Mouse (Mus musculus) left cerebral cortex, adult 18-20 months (tissue): ENCODE measurements at regions not wholly inside any gene's neighbourhood (a gene's known extent, or its start where the extent isn't known, plus 50 kb on each side); places are given as distances from the start of the nearest gene placed in this dataset.

Experiments
- DNase-seq, 2 experiments: peaks; one replicate each; pipeline ENCODE4 v3.0.0; 2021 to 2022; ENCODE audit warnings: low spot score in 2 of 2, mixed read lengths in 1 of 2

DNA sequence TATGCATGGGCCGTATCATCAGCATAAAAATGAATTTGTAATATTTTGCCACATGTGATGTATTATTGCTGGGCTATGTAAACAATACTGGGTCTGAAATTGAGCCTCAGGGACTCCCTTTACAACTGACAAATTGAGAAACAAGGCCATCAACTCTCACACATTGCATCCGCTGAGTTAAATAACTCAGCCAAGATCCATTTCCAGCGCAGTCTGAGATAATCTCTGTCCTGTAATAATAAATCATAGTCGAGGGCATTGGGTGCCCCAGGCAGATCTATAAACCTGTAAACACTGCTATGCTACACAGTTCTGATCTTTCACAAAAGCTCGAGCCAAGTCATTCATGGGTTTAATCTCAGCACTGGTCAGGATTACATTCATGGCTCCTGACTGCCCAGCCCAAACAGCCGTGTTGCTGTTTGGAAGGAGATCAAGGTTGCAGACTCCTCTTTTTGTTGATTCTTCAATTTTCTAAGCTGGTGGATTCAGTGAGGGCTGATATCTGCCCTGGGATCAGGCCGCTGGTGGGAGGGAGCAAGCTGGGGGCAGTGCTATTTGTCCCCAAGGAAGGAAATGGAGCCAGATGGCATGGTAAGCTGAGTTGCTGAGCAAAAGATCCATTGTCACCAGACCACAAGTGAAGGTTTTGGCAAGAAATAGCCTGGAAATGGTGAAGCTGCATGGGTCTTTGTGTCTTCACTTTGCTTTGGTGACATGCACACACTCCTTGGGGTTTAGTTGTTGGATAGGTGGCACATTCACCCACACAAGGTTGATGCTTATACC, 160.0 kb upstream of the Bmper start:
- DNase-seq = no peak

DNA sequence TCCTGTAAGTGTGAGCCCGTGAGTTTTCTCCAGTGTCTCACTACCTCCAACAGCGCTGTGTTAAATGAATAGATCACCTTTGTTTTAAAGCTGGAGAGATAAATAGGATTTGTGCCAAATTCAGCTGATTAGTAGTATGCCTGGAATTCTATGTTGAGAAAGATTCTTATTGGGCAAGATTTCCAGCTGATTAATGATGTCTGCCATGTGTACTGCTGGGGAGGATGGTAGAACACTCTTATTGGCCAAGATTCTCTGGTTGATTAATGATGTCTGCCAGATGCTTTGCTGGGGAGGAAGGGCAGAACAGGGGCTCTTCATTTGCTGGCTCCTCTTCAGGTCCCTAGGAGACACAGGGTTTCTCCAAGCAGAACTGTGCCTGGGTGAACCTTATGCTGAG, 158.9 kb upstream of the Bmper start:
- no peak for DNase-seq

DNA sequence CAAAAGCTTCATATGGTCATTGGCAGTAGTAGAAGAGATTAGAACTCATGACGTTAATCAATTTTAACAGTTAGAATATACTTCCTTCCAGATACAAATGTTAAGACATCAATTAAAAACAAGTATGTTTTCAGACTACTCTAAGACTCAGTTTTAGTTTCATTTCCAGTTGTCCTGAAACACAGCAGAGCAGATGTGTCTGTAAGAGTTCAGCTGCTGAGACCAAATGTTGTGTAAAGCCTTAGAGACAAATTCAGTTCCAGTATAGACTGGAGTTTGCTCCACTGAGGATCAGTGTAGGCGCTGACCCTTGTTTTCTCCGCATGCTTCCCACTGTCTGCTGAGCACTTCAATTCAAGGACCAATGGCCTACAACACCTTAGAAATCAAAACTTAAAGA, 158.1 kb upstream of the Bmper start:
- DNase-seq = no peak

GRCm38 (mm10) chr9:23068101-23068791, 154.6 kb upstream of the Bmper start:
- DNase-seq = no peak

DNA sequence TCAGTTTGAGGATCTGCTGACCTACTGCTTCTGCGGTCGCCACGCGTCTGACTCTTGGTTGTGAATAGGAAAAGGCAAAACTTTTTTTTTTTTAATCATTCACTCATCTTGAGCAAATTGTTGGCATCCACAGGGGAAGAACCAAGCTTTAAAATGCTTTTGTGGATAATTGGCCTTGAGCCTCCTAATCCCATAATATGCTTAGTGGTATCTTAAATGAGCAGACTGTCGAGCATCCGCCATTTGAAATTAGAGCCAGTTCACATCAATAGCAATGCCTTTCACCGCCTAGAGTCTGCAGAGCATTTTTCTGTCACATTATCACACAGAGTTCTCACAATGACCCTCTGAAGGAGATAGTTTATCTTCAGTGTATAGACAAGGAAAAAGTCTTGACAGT, 153.7 kb upstream of the Bmper start:
- no peak for DNase-seq

- no peak for DNase-seq
These were observed 151.9 kb upstream of the Bmper start for GRCm38 (mm10) chr9:23071006-23071405.

DNA sequence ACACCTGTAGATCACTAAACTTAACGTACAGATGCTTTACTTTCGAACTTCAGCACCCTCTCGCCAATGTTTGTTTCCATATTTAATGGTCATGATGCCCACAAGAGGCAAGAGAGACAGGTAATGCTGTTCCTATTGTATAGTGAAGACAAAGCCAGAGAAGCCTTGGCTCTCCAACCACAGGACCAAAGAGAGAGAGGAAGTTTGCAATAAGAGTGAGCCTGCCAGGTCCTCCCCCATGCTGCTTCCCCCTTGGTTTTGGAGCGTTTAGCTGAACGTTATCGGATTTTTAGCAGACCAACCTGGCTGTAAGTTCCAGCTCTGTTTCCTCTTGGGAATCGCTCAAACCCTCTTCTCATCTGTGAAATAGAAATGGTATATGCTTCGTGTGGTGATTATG, 150.1 kb upstream of the Bmper start:
- no peak for DNase-seq

DNA sequence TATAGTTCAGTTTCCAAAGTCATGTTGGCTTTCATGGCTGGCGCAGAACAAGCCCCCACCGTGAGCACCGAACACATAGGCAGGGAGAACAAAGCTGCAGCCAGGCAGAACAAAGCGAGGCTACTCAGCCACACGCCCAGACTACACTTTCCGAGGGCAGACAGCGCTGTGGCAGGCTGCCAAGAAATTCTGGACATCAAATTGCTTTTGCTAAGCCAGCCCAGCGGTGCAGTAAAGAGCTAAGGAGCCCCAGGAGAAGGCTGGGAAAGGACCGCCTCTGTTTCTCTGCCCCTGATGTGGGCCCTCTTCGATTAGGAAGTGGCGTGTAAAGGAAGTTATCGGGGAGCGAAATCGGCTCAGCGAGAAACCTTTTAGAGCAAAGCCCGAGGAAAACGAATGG, 139.3 kb upstream of the Bmper start:
- peak; percentile 40 to 45 for DNase-seq

DNA sequence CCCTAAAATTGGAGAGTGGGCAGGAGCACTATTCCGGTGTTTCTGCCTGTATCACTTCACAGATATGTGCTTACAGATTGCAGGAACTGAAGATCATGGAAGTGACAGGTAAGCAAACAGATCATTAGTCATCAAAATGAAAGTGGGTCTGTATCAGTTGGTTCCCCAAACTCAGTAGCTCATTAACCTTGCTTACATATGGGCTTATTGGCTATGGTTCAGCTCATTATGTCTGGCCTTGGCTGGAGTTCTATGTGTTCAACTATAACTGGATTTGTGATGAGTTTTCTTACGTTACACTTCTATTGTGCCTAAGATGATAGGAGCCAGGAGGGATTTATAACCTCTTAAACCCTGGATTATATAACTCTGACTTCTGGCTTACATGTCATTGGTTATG, 133.5 kb upstream of the Bmper start:
- no peak for DNase-seq

DNA sequence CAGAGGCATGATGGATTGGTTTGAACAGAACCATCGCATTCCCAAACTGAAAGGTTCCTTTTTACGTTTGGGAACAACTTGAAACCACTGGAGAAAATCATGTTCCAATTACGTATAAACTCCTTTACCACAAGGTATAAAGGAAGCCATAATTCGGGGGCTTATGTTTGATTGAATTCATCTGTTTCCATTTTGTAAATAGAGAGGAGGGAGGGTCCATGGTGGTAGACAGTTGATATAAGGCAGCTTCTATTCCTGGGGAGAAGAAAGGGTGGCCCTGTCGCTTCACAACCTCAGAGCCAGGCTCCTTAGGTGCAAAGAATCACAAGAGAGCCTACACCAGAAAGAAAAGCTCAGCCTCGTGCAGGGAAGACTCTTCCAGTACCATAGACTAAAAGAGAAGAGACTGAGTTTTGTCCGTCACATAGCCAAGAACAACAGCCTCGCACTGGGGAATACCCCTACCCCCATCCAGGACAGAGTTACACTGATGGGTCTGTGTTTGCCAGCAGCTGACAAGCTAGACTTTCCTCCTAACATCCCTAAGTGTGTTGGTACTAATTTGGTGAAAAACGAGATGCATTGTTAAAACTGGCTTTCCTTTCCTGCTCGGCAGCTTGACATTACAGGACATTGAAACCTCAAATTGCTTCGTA, 125.6 kb upstream of the Bmper start:
- no peak for DNase-seq

DNA sequence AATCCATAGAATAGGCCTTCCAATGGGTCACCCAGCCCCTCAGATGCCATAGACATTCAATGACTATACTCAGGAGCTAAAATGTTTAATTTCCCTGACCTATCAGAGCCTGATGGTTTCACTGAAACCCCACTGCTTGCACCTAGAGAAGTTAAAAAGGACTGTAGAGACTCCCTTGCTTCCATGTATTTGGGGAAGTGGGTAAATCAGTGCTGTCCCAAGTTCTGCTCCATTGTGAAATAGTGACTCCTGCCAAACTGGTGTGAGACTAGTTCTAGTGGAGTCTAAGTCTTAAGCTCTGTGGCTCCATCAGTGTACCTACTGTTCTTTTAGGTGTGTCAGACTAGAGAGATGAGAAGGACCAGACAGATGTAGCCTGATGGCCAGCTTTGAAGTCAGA, 121.3 kb upstream of the Bmper start:
- no peak for DNase-seq

DNA sequence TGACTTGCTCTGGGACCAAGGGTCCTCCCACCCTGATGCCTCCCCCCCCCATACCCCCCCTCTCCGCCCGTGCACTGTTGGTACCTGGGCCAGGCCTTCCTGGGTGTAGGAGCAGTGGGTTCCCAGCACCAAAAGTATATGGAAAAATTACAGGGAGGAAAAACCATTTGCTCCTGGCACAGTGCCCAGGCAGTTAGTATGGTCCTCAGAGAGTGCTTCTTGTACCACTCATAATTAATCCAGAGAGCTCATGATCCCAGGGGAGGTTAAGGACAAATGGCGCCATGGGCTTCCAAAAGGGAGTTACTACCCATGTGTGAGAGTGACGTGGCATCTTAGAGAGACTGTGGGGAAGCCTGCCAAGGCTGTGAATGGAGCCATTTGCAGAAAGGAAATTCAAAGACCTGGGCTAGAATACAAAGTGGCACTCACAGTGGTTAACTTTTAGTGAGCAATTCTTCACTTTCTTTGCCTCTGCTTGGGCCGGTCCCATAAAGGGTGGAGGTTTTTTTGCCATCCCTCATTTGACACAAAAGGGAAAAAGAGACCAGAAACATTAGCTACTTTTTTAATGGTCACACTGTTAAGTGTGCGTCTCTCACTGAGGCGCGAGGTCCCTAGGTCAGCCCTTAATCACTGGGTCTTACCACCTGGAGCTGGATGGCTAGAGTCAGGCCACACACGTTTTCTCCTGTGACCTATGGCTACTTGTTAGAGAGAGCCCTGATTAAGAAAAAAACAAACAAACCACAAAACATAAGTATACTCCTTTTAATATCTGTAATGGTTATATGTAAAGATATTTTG, 120.7 kb upstream of the Bmper start:
- peak; percentile 8 to 15 for DNase-seq

- DNase-seq = no peak
These were observed 111.4 kb upstream of the Bmper start for GRCm38 (mm10) chr9:23111500-23111899.

DNA sequence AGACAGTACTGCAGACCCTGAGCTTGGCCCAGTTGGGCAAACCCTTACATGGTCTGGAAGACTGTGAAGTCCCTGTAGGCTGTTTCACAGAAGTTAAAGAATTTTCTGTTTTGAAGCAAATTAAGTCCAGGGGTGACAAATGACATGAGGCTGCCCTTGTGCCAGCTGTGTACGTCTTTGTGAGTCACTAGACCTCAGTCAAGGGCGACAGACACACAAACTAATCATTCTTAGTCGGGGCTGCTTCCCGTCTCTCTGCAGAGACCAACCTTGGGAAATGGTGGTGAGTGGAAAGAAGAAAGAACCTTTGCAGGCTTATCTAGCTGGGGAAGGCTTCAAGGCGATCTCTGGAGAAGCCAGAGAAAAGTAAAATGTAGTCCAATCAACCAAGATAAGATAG, 107.8 kb upstream of the Bmper start:
- DNase-seq = no peak

- DNase-seq = no peak
These were observed 107.3 kb upstream of the Bmper start for GRCm38 (mm10) chr9:23115540-23115939.

DNA sequence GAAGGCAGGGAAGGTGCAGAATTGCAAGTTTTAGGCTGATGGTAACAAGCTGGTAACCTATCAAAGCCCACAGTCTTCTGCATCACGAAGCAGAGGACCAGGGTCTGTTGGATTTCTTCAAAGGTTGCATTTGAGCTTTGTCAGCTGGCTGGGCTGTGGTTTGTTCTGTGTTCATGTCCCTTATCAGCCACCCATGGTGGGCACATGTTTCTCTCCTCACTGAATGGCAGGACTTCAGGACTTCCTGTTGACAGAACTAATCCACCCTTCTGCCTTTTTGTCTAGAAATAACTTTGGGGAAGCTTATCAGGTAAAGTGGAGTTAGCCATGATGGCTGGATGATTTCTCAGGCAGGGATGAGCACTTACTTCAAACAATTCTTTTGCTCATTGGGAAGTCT, 106.6 kb upstream of the Bmper start:
- no peak for DNase-seq

DNA sequence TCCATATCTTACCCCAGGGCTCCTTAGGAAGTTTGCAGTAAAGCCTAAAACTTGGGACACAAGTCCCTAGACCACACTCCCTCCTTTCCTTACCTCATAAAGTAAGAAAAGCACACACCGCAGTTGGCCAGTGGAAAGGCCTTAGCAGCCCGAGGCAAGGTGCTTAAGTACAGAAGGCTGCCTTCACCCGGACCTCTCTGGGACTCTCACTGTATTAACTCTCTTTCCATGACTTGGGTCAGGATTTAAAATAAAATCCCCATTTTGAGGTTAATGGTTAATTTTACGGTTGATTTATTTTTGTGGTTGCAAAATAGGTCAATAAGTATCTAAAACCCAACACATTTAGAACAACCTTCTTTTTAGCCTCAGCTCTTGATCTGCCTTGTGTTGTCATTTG, 103.1 kb upstream of the Bmper start:
- no peak for DNase-seq

DNA sequence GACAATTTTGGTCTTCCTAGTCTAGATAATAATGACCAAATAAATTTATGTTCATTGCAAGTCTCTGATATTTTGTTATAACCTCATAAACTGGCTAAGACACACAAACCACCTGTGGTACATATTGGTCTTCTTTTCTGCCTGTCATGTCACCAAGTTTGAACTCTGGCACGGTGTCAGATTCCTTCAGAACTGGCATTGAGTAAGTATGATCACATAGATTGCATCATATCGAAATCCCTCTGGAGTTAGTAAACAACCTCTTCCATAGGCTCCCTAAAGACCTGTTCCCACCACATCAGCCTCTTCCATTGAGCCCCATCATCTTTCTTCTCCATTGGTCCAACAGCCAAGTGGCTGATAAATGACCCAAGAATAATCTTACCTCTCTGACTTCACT, 102.1 kb upstream of the Bmper start:
- DNase-seq = no peak

- no peak for DNase-seq
These were observed 100.4 kb upstream of the Bmper start for GRCm38 (mm10) chr9:23122524-23122923.

DNA sequence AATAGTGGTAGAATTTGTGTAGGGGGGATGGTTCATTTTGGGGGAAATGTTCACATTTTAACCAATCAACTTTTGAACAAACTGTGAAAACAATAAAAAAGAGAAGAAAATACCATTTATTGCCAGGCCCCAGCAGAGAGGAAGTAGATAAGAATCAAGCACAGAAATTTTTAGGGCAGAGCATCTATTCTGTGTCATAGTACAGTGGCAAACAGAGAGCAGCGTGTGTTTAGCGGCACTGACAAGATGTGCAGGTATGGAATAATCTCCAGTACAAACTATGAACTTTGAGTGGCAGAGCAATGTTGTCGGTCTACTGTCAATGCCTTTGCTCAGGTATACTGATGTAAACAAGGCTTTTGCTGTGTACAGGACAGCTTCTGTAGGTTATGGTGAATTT, 99.4 kb upstream of the Bmper start:
- DNase-seq = no peak
